Mouse (Mus musculus) mouse embryonic stem cell (cell line): ENCODE results near the gene Olfr1396.

Experiments used
- in situ Hi-C, 2 experiments: fragments of 300-500 bp; cut with MboI; formaldehyde crosslinking; loops; 1 replicate in 1 of 2; 3 replicates in 1 of 2; pipeline ENCODE4 v1.14.3; 2019 to 2020; ENCODE audit warnings: low sequenced_read_pairs in 2 of 2, low pct_unique_long_range_greater_than_20kb in 1 of 2, mixed read lengths in 1 of 2; ENCODE audit not compliant: unreplicated experiment in 1 of 2

Gene Olfr1396

DNA sequence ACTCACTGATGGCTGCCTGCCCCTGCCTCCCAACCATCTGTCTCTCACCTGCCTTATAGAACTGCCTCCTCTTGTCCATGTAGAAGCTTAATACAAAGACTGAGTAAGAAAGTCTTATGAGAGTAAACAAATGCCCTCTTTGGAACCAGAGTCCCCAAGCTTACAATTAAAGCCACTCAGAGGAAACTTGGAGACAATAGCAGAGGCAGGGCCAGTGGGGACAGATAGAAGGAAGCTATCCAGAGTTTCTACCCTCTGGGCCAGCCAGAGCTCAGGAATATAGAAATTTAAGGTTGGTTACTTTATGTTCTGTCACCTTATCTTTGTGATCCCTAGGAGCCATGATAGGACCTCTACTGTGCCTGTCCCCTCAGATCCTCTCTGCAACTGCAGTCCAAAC is at the start of gene Olfr1396:
Gene Olfr1396 (minus strand): TSS at position 101 of the 400 bp plus-strand sequence.
- in situ Hi-C loops, result no loop called here

DNA sequence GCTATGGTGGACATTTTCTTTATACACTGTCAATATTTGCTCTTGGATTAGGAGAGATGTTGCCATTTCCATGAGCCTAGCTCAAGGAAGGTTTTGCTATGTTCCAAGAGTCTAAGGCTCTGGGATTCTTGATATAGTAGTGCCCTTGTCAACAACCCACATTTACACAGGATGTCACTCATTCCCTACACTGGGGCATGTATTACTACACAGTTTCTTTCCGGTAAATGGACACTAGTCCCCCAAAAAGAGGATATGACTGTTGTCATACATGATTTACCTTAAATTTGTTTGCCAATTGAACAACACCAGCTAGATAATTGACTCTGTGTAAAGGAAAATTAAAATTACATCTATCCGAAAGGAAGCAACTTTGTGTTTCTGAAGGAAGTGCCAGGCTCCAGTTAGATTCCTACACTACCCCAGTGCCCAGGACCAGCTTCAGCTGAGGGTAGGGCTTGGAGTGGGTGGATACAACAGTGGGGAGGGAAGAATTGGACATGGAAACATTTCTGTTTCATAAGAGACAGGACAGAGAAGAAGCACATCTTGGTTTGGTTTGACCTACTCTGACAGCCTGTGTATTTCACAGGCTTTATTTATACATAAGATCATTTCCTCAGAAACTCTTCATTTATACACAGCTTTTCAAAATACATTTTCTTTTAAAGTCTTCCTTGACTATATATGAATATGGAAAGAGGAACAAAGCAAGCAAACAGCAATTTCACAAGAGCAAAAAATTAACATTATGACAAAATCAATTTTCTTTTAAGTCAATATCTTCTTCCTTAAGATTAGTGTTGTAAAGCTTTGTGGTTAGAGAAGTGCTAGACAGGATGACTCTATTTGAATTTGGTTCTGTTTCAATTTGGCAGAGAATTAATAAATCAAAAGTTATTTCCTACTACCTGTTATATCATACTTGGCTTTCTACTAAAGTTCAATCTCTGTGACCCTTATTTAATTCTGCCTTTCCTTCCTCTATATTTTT is 42.4 kb upstream of the Olfr1396 start:
- in situ Hi-C loops, result no loop called here

DNA sequence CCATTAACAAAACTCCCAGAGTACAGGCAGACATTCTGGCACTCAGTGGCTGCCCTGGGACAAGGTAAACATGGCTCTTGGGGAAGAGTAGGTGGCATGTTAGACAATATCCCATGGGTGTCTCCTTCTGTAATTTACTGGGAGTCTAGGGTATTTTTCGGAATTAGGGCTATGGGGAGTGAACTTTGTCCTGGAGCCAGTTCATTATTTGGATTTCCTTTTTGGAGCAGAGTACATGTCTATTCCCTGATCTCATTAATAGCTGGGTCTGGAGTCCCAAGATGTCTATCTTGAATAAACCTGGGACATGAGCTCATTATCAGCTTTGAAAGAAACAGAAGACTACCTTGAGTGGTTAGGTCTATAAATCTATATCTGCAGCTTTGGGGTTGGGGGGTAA is 39.4 kb upstream of the Olfr1396 start, which contains the start of gene Olfr1394:
Gene Olfr1394 (plus strand): TSS at position 301 of the 400 bp plus-strand sequence.
- in situ Hi-C loops, result no loop called here

DNA sequence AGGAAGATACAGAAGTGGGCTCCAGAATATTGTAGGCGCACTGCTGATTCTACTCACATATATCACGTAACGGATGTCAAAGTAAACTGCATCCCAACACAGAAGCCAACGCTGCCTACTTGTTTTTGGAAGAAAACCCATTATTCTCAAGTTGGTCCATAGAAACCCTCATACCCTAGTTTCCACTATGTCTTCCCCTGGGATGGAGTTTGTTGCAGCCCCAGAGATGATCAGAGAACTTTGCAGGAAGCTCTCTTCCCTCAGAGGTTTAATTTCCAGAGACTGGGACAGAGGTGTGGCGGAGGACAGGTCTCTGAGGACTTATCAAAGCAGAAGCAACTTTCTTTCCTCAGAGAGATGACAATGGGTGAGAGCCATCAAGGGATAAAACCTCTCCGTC is 27.3 kb upstream of the Olfr1396 start, which contains the start of gene Olfr1395:
Gene Olfr1395 (plus strand): TSS at position 301 of the 400 bp plus-strand sequence.
- in situ Hi-C loops, result no loop called here

DNA sequence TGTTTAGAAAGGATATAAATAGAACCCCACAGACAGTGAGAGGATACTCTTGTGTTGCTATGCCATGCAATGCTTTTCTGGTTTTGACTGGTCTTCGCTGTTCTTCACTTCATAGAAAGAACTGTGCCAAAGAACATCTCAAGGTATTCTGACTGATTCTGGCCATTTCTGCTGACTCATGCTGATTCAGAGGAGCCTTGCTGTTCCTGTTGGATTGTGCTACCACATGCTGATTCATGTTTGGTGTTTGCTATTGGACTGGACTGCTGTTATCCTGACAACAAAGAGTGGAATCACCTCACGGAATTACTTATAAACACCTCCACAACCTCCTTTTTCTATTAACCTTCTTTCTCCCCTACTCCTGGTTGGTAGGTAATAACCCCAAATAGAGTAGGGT is 9.5 kb upstream of the Olfr1396 start:
- in situ Hi-C loops, result no loop called here

DNA sequence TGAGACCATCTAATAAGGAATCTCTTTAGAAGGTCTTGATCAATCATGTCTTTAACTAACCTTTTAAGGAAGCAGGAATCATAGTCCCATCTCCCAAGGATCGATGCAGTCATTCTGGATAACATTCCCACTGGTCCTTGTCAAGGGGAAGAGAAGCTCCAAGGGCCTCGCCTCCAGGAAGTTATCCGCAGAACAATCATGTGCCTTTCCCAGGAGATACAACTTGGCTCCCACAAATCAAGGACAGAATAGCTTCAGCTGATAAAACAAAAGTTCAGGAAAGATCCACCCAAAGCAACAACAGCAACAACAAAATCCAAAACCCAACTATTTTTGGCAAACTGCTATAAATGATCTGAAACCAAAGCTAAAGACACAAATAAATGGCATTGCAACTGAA is 5.0 kb upstream of the Olfr1396 start:
- in situ Hi-C loops, result no loop called here

DNA sequence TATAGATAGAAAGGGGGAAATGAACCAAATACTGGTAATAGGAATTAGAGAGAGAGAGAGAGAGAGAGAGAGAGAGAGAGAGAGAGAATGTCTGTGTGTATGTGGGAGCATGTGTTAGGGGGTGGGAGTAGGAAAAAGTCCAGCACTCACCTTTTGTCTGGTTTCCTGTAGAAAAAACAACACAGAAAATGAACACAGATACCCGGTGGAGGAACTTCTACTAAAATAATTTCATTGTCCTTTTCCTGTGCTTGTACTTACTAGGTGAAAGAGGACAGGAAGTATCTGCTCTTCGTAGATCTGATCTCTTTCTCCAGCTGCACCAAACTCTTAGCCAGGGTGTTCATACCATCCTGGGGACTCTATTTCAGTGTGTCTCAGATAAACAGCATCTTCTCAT is 516 bp downstream of the Olfr1396 start:
- in situ Hi-C loops, result no loop called here

DNA sequence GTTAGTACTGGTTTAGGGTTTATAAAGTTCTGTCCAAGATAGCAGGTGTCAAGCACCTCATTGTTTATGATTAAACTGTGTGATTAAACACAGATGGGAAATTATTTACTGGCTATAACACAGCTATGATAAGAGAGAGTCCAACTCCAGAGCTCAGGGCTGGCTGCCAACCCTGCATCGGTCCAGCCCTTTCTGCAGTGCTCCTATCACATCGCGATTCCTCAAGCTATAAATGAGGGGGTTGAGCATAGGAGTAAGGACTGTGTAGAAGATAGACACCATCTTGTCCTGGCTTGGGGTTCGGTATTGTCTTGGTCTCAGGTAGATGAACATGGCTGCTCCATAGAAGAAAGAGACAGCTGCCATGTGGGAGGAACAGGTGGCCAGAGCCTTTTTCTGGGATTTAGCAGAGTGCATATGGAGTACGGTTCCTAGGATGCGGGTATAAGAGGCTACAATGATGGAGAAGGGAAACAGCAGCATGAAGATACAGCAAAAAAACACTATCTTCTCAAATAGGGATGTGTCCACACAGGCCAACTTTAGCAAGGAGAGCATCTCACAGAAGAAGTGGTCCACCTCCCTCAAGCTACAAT is 2.0 kb downstream of the Olfr1396 start:
- in situ Hi-C loops, result no loop called here

DNA sequence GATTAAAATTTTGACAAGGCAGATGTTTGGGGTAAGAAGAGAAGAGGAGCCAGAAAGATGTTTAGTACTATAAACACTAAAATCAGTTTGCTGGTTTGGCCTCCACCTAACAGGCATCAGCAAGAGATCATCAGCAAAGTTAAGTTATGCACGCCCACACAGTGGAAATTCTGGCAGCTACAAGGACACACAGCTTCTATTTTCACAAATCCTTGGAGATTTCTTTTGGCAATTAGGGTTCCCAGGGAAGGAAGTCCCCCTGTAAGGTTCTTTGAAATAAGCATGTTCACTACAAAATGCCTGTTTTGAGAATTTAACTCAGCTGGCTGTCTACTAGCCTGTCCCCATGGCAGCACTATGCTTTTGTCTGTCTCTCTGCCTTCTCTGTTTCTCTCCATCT is 3.7 kb downstream of the Olfr1396 start:
- in situ Hi-C loops, result no loop called here

DNA sequence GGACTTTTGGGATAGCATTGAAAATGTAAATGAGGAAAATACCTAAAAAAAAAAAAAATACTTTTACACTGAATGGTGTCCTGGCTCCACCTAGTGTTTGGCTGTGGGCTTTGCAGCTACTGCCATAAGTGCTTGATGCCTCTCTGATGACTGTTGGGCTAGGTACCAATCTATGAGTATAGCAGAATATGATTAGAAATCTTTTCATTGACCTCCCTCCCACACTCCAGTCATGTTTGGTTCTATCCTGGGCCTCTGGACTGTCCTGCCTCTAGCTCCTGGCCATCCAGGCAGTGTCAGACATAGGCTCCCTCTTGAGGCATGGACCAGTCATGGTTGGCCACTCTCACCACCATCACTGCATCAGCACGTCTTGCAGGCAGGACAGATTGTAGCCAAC is 5.8 kb downstream of the Olfr1396 start:
- in situ Hi-C loops, result no loop called here

DNA sequence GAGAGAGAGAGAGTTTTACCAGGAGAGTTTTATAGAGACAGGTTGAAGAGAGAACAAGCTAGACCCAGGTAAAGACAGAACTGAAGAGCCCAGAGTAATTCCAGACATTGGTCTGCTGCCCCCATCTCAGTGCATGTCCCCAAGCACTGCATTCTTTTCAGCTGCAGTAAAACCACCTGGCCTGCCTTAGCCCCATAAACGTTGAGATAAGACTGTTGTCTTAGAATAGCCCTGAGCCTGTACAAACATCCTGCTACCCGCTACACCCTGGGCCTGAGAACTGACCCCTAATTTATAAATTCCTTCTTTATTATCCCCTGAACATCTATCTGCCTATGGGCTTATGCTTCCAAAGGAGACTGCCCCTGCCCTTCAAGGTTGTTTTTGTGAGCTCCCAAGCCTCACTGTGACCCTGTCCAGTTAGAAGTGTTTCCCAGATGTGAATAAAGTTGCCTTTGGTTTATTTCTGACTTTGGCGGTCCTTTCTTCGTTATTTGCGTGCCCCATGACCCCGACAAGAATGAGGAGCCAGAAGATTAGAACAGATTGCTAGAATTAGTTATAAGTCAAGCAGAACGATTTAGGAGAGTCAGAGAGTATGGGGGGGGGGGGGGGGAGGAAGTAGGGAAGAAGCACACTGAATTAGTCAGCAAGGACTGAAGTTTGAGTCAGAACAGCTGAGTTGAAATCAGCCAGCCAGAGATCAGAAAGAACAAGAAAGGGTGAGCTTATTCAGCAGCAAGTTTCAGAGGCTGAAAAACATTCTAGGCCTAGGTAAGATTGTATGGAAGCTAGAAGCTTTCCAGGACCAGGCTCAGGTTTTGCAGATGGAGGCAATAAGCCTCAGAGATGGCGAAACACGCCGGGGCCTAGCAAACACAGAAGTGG is 6.8 kb downstream of the Olfr1396 start:
- in situ Hi-C loops, result no loop called here

DNA sequence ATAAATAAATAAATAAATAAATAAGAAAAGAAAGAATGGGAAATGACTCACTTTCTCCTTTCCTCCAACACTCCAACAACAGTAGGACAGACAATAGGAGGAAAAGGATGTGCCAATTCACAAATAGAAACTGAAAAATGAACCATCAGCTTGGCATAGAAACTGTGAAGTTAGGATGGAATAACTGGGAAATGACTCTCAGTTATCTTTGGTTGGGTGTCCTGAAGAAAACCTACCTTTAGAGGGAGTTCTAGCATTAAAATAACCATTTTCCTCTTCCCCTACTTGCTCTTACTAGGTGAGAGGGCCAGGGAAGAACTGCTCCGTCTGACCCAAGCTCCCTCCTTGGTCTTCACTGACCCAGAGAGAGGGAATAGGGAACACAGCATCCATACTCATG is 8.9 kb downstream of the Olfr1396 start:
- in situ Hi-C loops, result no loop called here

DNA sequence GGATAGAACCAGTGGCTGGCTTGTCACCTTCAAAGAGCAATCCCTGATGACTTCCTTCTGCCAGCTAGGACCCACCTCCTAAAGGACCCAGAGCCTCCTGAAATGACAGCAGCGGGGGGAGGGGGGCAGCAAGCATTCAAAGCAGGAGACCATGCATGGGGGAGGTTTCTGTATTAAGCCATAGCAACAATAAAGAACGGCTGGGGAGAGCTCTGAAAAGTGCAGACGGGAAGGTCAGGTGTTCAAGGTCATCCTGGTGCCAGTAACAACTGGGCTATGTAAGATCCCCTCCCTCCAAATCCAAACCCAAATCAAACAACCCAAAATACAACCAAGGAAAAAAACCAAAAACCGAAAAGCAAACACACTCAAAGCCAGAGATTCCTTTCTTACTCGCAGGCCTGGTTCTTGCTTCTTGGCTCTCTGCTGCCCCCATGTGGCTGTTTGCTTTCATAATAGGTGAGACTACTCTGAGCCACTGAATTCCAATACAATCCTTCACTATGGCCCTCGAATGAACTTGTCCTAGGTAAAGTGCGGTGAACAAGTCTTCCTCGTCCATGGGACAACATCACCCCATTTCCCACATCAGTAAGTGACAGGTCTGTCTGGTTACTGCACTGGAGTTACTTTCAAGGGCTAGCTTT is 11.5 kb downstream of the Olfr1396 start:
- in situ Hi-C loops, result no loop called here

DNA sequence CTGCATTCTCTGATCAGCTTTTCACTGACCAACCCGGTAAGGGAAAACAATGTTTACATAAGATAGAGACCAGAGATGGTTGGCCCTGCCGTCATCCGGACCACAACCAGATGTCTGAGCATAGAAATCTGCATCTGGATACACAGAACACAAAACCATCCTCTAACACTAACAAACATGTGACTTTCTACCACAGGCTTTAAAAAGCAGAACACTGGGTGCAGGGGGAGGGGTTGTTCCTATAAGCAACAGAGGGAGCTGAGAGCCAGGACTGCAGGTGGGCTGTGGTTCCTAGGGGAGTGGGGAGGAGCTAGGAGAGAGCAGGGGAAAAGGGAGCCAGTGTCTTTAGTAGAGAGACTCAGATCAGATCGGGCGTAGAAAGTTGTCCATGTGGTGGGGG is 13.2 kb downstream of the Olfr1396 start:
- in situ Hi-C loops, result no loop called here

DNA sequence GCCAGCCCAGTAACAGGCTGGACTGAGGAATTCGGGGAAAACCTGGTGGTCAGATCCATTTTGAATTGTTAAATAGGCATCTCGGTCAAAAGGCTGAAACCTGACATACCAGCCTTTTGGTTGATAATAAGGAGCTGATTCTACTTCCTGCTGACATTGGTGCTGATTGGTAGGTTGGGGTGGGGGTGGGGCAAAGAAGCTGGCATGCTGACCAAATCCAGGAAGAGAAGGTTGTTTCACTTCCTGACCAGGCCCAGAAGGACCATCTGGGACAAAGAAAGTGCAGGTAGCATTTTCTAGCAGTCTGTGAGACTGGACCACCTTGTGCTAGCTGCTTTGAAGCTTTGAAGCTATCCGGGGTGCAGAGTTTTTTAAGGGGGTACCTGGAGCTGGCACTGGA is 14.3 kb downstream of the Olfr1396 start:
- in situ Hi-C loops, result no loop called here

DNA sequence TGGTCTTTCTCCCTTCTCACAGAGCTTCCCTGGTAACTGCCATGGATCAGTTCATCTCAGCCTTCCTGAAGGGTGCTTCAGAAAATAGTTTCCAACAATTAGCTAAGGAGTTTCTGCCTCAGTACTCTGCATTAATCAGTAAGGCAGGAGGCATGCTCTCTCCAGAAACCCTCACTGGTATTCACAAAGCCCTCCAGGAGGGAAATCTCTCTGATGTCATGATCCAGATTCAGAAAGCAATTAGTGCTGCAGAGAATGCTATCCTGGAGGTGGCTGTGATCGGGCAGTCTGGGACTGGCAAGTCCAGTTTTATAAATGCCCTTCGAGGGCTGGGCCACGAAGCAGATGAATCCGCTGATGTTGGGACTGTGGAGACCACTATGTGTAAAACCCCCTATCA is 19.3 kb downstream of the Olfr1396 start:
- in situ Hi-C loops, result loop anchor here (5.0 to 25.0 kb wide), 3 partner anchors 208 to 311 kb away; no protein-coding TSS in a partner anchor

DNA sequence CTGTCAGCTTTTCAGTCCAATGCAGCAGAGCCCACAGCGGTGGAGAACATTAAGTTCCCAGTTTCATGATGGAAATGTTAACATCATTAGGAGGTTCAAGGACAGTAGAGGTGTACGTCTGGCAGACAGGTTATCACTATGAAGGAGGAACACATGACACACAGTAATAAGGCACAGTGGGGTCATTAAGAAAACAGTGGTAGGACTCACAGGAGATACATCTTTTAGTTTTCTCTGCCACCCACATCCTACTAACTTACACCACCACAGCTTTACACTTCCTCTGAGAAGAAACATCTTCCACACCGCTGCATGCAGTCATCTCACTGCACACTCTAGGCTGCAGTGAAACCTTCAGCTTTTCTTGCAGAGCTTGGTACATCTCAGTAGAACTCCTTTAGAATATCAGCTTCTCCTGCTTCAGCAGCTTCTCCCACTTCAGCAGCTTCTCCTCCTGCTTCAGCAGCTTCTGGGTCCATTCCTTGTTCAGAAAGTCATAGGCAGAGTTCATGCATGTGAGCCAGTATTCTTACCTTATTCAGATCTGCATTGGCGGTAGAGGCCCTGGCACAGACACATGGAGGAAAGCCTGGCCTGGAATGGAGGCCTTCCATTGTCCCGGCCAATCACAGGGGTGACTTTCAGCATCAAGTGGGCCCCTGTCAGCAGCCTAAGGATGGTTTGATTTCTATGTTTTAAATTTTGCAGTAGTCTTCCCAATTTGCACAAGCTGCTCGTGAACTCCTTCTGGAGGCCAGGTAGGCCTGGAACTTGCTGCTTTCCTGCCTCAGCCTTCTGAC is 20.6 kb downstream of the Olfr1396 start:
- in situ Hi-C loops, result loop anchor here (10.0 to 25.0 kb wide), 2 partner anchors 207 to 309 kb away; no protein-coding TSS in a partner anchor
